Mouse (Mus musculus): Measurements from ENCODE around the gene Stmnd1. TPM values are rescaled to one million over a fixed set of nuclear protein-coding genes. Genes with fewer than 3 reads are reported as not detected.

Gene Stmnd1
- polyA plus RNA-seq, 1 experiment from 2014 or later: not detected

DNA sequence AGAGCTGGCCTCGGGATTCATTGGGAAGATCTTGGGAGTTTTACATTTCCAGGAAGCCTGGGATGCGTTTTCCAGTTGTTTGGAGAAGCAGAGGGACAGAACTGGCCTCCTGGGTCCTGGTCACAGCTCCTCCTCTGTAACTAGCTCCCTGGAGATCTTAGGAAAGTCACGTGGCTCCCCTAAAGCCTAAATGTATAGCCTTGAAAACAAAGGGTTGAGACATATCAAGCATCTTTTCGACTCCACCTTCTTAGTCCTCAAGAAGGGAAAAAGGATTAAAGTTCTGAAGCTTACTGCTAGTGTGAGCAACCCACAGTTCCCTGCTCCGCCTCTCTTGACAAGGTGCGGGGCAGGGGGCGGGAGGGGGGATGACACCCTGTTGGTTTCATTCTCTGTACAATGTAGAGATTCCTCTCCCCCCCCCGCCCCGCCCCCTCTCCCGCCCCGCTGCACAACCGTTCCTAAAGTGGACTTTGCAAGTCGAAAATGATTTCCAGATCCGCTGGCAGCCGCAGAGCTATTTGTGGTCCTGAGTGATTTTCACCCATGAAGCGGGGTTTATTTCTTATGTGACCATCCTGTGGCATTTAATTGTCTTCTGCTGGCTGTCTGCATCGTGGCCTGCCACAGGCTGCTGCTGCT, 589 bp upstream of the Stmnd1 start:
- ATAC-seq (no peak), DNase-seq (ENCODE audit: low spot score) (no peak)
- WGBS: 13% methylated on average over 16 of the region's 17 CpGs
- H3K9me3 ChIP-seq (replicated peaks; ENCODE audit: control insufficient read depth, low read length): no peaks in the 10 kb centered on the region
- no peaks in the 10 kb centered on the region for H3K36me3 ChIP-seq (ENCODE audit: control insufficient read depth, insufficient read depth, low read length)
- H3K27ac ChIP-seq (ENCODE audit: low read depth, low read length): no peak overlapping the region
- H3K27me3 ChIP-seq (replicated peaks; ENCODE audit: control insufficient read depth, insufficient read depth, low read length): no peaks in the 10 kb centered on the region
- 0 out of 2 replicates have a peak overlapping the region, but pooled peaks have one; percentile 21 for H3K9ac ChIP-seq (ENCODE audit: low read length)
- peak overlapping the region; percentile 14; the same call in 1 of the 2 replicates for H3K4me2 ChIP-seq (ENCODE audit: low read length)
- peaks cover 8% of the 10 kb centered on the region; the same call in 1 of the 2 replicates for H3K4me1 ChIP-seq (ENCODE audit: control insufficient read depth, insufficient read depth, low read length)
- no peak overlapping the region for H3K4me3 ChIP-seq (ENCODE audit: low read depth, low read length)

DNA sequence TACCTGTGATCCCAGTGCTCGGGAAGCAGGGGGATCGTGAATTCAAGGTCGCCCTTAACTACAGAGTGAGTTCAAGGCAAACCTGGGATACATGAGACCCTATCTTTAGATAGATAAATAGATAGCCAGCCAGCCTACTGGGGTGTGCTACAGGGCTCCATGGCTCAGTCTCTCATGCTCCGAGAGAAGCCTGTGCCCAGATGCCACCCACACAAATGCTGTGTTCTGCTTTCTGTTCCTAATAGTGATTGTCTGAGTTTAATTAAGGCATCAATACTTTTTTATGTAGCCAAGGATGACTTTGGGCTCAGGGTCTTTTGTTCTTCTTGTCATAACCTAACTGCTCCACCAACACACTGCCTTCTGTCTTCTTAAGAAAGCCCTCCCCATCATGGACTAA, 2.2 kb downstream of the Stmnd1 start:
- H3K9ac ChIP-seq (ENCODE audit: low read length): no peak overlapping the region
- 96% methylated on average over 4 of the region's 4 CpGs for WGBS
- ATAC-seq (no peak), DNase-seq (ENCODE audit: low spot score) (no peak)
- H3K4me2 ChIP-seq (ENCODE audit: low read length): no peak overlapping the region
- H3K27ac ChIP-seq (ENCODE audit: low read depth, low read length): no peak overlapping the region
- H3K9me3 ChIP-seq (replicated peaks; ENCODE audit: control insufficient read depth, low read length): no peaks in the 10 kb centered on the region
- H3K36me3 ChIP-seq (ENCODE audit: control insufficient read depth, insufficient read depth, low read length): no peaks in the 10 kb centered on the region
- H3K27me3 ChIP-seq (replicated peaks; ENCODE audit: control insufficient read depth, insufficient read depth, low read length): no peaks in the 10 kb centered on the region
- H3K4me3 ChIP-seq (ENCODE audit: low read depth, low read length): no peak overlapping the region
- no peaks in the 10 kb centered on the region for H3K4me1 ChIP-seq (ENCODE audit: control insufficient read depth, insufficient read depth, low read length)

- H3K9me3 ChIP-seq (replicated peaks; ENCODE audit: control insufficient read depth, low read length): no peaks in the 10 kb centered on the region
- no peak for DNase-seq (ENCODE audit: low spot score)
- no peak overlapping the region for H3K27ac ChIP-seq (ENCODE audit: low read depth, low read length)
- no peak overlapping the region for H3K4me3 ChIP-seq (ENCODE audit: low read depth, low read length)
- ATAC-seq: no peak
- no peak overlapping the region for H3K9ac ChIP-seq (ENCODE audit: low read length)
- H3K27me3 ChIP-seq (replicated peaks; ENCODE audit: control insufficient read depth, insufficient read depth, low read length): no peaks in the 10 kb centered on the region
- H3K4me1 ChIP-seq (ENCODE audit: control insufficient read depth, insufficient read depth, low read length): no peaks in the 10 kb centered on the region
- H3K36me3 ChIP-seq (ENCODE audit: control insufficient read depth, insufficient read depth, low read length): no peaks in the 10 kb centered on the region
- 91% methylated on average over 2 of the region's 2 CpGs for WGBS
- H3K4me2 ChIP-seq (ENCODE audit: low read length): no peak overlapping the region
Observed at GRCm38 (mm10) chr13:46282543-46282942, 9.0 kb downstream of the Stmnd1 start.

GRCm38 (mm10) chr13:46287801-46288200, 14.3 kb downstream of the Stmnd1 start:
- Histone ChIP-seq H3K9ac (ENCODE audit: low read length) (no peak overlapping the region), H3K4me1 (ENCODE audit: control insufficient read depth, insufficient read depth, low read length) (no peaks in the 10 kb centered on the region), H3K4me2 (ENCODE audit: low read length) (no peak overlapping the region), H3K27ac (ENCODE audit: low read depth, low read length) (no peak overlapping the region), H3K9me3 (replicated peaks; ENCODE audit: control insufficient read depth, low read length) (no peaks in the 10 kb centered on the region), H3K4me3 (ENCODE audit: low read depth, low read length) (no peak overlapping the region), H3K27me3 (replicated peaks; ENCODE audit: control insufficient read depth, insufficient read depth, low read length) (no peaks in the 10 kb centered on the region), H3K36me3 (ENCODE audit: control insufficient read depth, insufficient read depth, low read length) (no peaks in the 10 kb centered on the region)
- DNase-seq (ENCODE audit: low spot score): no peak
- no peak for ATAC-seq
- WGBS: 91% methylated on average over 8 of the region's 8 CpGs

DNA sequence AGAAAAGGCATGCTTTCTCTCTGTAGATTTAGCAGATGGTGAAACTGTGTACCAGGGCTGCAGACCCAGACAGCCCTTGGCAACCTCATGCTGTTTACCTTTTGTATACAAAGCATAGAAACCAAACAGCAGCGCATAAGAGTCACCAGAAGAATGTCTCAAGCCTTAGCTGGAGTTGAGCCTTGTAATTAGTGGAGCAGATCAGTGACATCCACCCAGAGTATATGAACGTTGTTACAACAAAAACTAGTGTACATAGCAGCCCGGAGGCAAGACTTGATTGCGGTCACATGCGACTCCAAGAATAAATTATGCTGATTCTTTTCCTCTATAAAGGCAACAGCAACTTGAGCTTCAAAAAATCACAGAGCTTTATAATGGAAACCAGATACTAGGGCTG, 14.9 kb downstream of the Stmnd1 start:
- Histone ChIP-seq H3K4me3 (ENCODE audit: low read depth, low read length) (no peak overlapping the region), H3K36me3 (ENCODE audit: control insufficient read depth, insufficient read depth, low read length) (no peaks in the 10 kb centered on the region), H3K27me3 (replicated peaks; ENCODE audit: control insufficient read depth, insufficient read depth, low read length) (no peaks in the 10 kb centered on the region), H3K9me3 (replicated peaks; ENCODE audit: control insufficient read depth, low read length) (no peaks in the 10 kb centered on the region), H3K27ac (ENCODE audit: low read depth, low read length) (no peak overlapping the region), H3K4me1 (ENCODE audit: control insufficient read depth, insufficient read depth, low read length) (no peaks in the 10 kb centered on the region), H3K4me2 (ENCODE audit: low read length) (no peak overlapping the region), H3K9ac (ENCODE audit: low read length) (no peak overlapping the region)
- ATAC-seq: no peak
- no peak for DNase-seq (ENCODE audit: low spot score)
- WGBS: 77% methylated on average over 5 of the region's 5 CpGs

GRCm38 (mm10) chr13:46290537-46290936, 17.0 kb downstream of the Stmnd1 start:
- DNase-seq (ENCODE audit: low spot score) (no peak), ATAC-seq (no peak)
- 87% methylated on average over 1 of the region's 1 CpGs for WGBS

DNA sequence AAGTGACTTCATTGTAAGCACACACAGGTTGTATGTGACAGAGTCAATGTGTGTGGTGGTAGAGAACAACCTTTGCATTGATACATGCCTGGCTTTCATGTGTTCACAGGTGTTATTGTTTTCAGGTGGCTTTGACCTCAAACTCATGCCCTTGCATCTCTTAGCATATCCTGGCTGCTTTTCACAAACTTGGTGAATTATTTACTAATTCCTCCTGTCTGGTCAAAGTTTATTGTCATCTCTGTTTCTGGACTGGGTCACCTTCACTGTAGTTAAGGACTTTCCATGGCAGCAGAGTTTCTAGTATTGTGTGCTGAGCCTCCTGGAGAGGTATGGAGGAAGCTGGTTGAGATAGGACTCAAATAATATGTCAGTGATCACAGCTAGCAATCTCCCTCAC, 20.8 kb downstream of the Stmnd1 start:
- H3K4me1 ChIP-seq (ENCODE audit: control insufficient read depth, insufficient read depth, low read length): no peaks in the 10 kb centered on the region
- H3K27me3 ChIP-seq (replicated peaks; ENCODE audit: control insufficient read depth, insufficient read depth, low read length): no peaks in the 10 kb centered on the region
- DNase-seq (ENCODE audit: low spot score) (no peak), ATAC-seq (no peak)
- no peak overlapping the region for H3K9ac ChIP-seq (ENCODE audit: low read length)
- no peak overlapping the region for H3K4me3 ChIP-seq (ENCODE audit: low read depth, low read length)
- H3K9me3 ChIP-seq (replicated peaks; ENCODE audit: control insufficient read depth, low read length): no peaks in the 10 kb centered on the region
- H3K27ac ChIP-seq (ENCODE audit: low read depth, low read length): no peak overlapping the region
- no peak overlapping the region for H3K4me2 ChIP-seq (ENCODE audit: low read length)
- no peaks in the 10 kb centered on the region for H3K36me3 ChIP-seq (ENCODE audit: control insufficient read depth, insufficient read depth, low read length)

More at GRCm38 (mm10) chr13:46290537-46290936, 17.0 kb downstream of the Stmnd1 start:
- H3K9me3 ChIP-seq (replicated peaks; ENCODE audit: control insufficient read depth, low read length): no peaks in the 10 kb centered on the region
- no peaks in the 10 kb centered on the region for H3K36me3 ChIP-seq (ENCODE audit: control insufficient read depth, insufficient read depth, low read length)
- no peaks in the 10 kb centered on the region for H3K27me3 ChIP-seq (replicated peaks; ENCODE audit: control insufficient read depth, insufficient read depth, low read length)
- H3K27ac ChIP-seq (ENCODE audit: low read depth, low read length): no peak overlapping the region
- H3K4me1 ChIP-seq (ENCODE audit: control insufficient read depth, insufficient read depth, low read length): no peaks in the 10 kb centered on the region
- no peak overlapping the region for H3K4me3 ChIP-seq (ENCODE audit: low read depth, low read length)
- H3K9ac ChIP-seq (ENCODE audit: low read length): no peak overlapping the region
- no peak overlapping the region for H3K4me2 ChIP-seq (ENCODE audit: low read length)

- Histone ChIP-seq H3K4me2 (ENCODE audit: low read length) (no peak overlapping the region), H3K4me3 (ENCODE audit: low read depth, low read length) (no peak overlapping the region), H3K4me1 (ENCODE audit: control insufficient read depth, insufficient read depth, low read length) (no peaks in the 10 kb centered on the region), H3K27me3 (replicated peaks; ENCODE audit: control insufficient read depth, insufficient read depth, low read length) (no peaks in the 10 kb centered on the region), H3K9ac (ENCODE audit: low read length) (no peak overlapping the region), H3K36me3 (ENCODE audit: control insufficient read depth, insufficient read depth, low read length) (no peaks in the 10 kb centered on the region), H3K27ac (ENCODE audit: low read depth, low read length) (no peak overlapping the region), H3K9me3 (replicated peaks; ENCODE audit: control insufficient read depth, low read length) (no peaks in the 10 kb centered on the region)
- ATAC-seq: no peak
- 96% methylated on average over 4 of the region's 4 CpGs for WGBS
- DNase-seq (ENCODE audit: low spot score): no peak
Observed at GRCm38 (mm10) chr13:46297701-46298100, 24.2 kb downstream of the Stmnd1 start.

- Histone ChIP-seq H3K9me3 (replicated peaks; ENCODE audit: control insufficient read depth, low read length) (no peaks in the 10 kb centered on the region), H3K27ac (ENCODE audit: low read depth, low read length) (no peak overlapping the region), H3K4me3 (ENCODE audit: low read depth, low read length) (no peak overlapping the region), H3K36me3 (ENCODE audit: control insufficient read depth, insufficient read depth, low read length) (no peaks in the 10 kb centered on the region), H3K4me1 (ENCODE audit: control insufficient read depth, insufficient read depth, low read length) (no peaks in the 10 kb centered on the region), H3K9ac (ENCODE audit: low read length) (no peak overlapping the region), H3K27me3 (replicated peaks; ENCODE audit: control insufficient read depth, insufficient read depth, low read length) (no peaks in the 10 kb centered on the region), H3K4me2 (ENCODE audit: low read length) (no peak overlapping the region)
- ATAC-seq: no peak
- DNase-seq (ENCODE audit: low spot score): peak; percentile 89
- WGBS: 50% methylated on average over 10 of the region's 10 CpGs
Observed at GRCm38 (mm10) chr13:46310790-46311189, 37.3 kb downstream of the Stmnd1 start.
